Mouse (Mus musculus) layer of hippocampus, postnatal 36 days (tissue): ENCODE results near the gene Spon1. TPM values are rescaled to one million over a fixed set of nuclear protein-coding genes. Genes with fewer than 3 reads are reported as not detected.

Experiments
- DNase-seq, 2 experiments: peaks; one replicate each; pipeline ENCODE4 v3.0.0; 2022
- total RNA-seq, 2 experiments: library from RNA; stranded (reverse); gene quantifications; 2 replicates each; pipeline ENCODE4 v1.2.3; 2021

The Spon1 gene
- total RNA-seq, 2 experiments from 2014 or later = 65.4 to 66.9 TPM

GRCm38 (mm10) chr7:113904348-113904895, 138.6 kb downstream of the Spon1 start:
- no peak for DNase-seq

DNA sequence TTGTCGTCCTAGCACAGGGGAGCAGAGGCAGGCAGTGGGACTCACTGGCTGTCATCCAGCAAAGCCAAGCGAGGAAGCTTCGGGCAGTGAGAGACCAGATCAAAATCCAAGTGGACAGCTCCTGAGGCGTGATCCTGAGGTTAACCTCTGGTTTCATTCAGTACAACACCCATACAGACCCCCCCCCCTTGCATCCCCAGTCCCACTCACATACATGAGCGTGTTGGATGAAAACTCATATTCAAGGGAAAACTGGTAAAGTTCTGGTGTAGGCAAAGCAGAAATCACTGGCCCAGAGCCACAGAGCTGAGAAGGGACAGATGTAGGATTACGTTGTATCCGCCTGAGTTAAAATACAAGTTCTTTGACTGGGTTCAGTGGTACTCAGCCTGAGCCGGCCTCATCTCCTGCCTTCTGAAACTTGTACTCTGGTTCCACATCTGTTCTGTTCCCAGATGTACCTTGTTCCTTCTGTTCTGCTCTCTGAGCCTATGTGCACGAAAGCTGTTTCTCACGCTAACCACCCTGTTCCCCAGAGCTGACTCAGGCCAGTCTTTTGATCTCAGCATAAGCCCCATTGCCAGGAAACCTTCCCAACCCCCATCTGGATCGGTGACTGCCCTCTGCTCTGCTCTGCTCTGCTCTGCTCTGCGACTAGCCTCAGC, 143.5 kb downstream of the Spon1 start:
- DNase-seq = peak; percentile 29 to 32

- no peak for DNase-seq
These were observed 145.1 kb downstream of the Spon1 start for GRCm38 (mm10) chr7:113910856-113911255.

DNA sequence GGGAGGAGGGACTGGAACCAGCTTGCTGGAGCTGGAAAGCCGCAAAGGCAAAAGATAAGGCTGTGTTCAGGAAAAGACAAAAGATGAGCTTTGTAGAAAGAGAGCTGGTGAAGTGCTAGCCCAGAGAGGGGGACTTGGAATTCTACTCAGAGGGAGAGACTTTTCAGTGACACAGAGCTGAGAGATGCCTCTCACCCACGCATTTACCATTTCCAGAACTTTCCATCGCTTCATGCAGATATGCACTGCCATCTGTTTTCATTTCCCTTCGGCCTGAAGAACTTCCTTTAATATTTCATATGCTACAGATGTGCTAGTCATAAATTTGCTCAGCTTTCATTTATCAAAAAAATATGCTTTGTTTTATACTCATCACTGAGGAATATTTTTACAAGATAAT, 150.1 kb downstream of the Spon1 start:
- DNase-seq = peak in 1 of 2 experiments; percentile 6

- DNase-seq = peak; percentile 14 to 26
These were observed 153.1 kb downstream of the Spon1 start for GRCm38 (mm10) chr7:113918916-113919315.

- DNase-seq = peak in 1 of 2 experiments; percentile 23
These were observed 153.7 kb downstream of the Spon1 start for GRCm38 (mm10) chr7:113919505-113919904.

DNA sequence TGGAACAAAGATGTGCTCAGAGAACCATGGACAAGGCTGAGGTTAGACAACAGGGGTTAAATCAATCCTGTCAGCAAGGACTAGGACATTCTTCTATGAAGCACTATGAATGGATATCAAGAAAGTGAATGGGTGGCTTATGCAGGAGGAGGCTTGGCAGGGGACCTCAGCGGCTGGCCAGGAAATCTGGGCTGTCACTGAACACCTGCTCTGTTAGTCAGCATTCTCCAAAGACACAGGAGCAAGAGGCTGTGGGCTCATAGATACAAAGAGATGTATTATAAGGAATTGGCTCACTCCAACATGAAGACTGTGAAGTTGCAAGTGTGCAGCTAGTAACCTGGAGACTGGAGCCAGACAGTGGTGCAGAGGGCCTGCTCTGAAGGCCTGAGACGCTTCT, 154.3 kb downstream of the Spon1 start:
- DNase-seq = peak; percentile 41 to 42

DNA sequence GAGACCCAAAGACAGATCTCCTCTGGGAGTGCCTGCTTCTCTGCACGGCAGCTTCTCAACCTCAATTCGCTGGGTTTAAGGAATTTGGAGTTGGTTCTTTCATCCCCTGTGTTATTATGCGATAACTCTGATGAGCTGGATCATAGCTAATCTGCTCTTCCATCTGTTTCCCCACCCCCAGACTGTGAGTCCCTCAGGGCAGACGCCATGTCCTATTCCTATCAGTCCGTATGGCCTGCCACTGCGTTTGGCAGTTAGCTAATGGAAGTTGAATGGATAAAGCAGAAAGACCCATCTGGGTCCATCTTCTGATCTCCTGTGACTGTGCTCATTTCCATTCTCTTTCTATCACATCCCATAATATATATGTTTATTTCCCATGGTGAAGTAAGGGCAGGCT, 158.8 kb downstream of the Spon1 start:
- DNase-seq = peak; percentile 54 to 66

DNA sequence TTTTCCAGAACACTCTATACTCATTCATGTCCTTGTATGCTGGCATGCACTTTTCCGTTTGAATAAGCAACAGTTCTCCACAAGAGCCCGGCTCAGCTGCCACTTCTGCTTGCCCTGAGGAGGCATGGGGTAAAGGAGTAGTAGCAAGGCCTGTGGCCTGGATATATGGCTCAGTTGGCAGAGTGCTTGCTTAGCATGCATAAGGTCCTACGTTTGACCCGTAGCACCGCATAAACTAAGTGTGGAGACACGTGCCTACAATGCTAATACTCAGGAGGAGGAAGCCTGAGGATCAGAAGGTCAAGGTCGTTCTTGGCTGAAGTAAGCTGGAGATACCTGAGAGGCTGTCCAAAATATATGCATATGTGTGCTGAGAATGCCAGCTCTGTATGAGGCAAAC, 185.1 kb downstream of the Spon1 start:
- no peak for DNase-seq

- no peak for DNase-seq
These were observed 189.6 kb downstream of the Spon1 start for GRCm38 (mm10) chr7:113955431-113955830.

DNA sequence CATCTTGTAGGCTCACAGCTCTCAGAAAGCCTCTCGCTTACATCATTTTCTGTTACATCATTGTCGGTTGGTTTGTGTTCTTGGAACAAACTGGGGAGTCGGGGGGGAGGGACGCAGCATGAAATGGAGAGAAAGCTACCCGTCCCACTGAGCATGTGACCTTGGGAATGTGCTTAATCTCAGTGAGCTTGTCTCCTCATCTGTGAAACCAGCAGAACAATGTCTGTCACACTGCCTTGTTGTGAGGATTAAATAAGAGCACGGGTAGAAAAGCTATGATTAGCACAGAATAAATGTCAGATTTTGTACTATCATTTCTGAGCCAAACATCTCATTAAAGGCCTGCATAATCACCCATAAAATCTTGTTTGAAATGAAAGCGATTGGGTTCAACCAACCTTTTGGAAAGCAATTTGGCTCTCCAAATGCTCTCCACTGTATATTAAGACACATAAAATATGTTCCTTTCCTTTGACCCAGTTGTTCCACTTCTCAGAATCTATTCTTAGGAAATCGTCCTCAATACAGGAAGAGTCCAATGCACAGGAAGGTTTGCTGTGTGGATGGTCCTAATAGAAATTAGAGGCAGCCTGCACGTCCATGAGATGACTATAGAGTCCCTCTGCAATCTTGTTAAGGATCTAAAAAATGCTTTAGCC, 195.2 kb downstream of the Spon1 start:
- DNase-seq = no peak

GRCm38 (mm10) chr7:113961500-113961895, 195.7 kb downstream of the Spon1 start:
- DNase-seq = peak; percentile 15 to 31

DNA sequence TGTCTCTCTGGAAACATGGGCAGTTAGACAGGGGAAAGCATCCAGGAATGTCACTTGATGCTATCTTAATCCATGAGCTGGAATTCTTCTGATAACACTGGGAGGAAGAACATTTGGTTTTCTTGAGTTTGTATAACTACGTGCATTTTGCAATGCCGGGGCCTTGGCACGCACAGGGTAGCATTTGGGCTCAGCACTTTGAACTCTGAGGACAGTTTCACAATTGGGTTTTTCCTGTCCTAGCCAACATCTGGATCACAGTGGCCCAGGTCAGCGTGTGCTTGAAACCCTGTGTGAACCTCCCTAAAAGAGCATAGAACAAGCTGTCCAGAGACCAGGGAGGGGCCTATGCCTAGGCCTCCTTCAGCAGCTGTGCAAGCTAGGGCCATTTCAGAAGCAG, 196.3 kb downstream of the Spon1 start:
- no peak for DNase-seq

- no peak for DNase-seq
These were observed 198.0 kb downstream of the Spon1 start for GRCm38 (mm10) chr7:113963766-113964165.

DNA sequence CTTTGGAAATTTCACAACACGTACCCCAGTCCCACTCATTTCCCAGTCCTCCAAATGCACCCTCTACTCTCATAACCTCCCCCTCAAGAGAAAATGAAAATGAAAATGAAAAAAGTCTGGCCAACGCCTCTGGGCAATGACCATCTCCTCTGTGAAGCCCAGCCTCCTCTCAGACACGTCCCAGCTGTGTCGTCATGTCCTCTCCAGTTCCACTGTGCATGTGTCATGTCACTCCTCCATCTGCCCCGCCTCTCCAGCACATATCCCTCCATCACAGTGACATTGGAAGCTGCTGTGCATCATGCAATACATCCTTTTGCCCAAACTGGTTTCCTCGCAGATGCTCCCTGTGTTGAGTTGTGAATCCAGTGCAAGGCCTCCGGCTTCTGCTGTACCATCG, 199.8 kb downstream of the Spon1 start:
- DNase-seq = no peak

DNA sequence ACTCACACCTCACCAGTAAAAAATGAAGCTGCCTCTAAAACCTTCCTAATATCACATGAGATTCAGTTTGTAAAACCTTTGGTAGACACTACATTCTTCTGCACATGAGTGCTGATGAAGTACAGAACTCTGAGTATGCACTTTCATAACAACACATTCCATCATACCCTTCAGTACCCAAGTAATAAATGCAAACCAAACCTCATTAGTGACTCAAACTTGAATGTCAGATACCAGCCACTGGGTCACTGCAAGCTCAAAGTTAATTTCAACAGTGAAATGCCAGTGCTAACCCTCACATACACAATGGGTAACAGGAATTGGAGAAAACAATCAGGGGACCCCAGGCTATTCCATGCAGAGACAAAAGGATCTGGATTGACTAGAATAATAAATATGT, 203.4 kb downstream of the Spon1 start:
- DNase-seq = no peak

DNA sequence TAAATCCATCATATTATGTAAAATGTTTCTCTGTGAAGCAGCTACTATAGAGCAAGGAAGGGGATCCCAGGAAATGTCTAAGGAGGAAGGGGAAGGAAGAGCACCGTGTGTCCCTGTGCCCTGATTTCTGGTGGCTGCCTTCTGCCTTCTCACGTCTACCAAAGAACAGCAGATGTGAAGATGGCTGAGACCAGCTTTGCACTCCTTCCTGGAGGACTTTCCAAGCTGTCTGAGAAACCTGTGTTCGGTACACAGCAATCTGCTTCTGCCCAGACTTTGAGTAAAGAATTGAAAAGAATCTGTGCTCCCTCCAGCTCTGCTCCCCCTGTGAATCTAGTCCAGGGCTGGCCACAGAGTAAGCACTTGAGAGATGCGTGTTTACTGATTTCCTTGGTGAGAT, 206.7 kb downstream of the Spon1 start:
- peak; percentile 16 to 39 for DNase-seq

DNA sequence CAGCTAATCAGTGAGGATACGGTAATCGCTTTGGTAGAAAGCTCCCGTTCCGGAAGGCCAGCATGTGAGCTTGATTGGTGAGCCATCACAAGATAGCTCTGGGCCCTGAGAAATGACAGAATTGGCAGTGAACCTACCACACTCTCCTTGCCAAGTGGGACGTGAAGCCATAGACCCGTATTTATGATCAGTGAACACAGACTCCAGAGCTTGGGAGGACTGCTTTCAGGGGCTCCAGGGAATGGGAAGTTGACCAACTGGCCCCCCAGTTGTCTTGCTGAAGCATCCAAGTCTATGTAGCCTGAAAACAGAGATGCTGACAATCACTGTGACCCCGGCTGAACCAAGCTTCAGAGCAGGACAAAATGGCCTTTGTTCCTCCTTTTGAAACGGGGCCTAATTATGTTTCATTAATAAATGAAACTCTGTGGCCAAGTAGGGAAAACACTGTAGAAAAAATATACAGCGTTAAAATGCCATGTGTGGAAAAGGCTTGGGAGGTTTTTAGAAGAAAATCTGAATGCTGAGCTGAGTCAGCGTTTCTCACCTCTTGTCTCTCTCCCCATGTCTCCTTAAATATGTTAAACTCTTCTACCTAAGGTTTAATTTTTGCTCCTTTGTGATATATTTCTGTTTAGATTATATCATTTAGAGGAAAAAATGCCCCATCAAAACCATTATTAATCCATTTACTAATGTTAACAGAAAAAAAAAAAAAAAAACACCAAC, 220.8 kb downstream of the Spon1 start:
- no peak for DNase-seq

GRCm38 (mm10) chr7:113988156-113988555, 222.4 kb downstream of the Spon1 start:
- DNase-seq = no peak

GRCm38 (mm10) chr7:113997675-113998354, 232.0 kb downstream of the Spon1 start:
- no peak for DNase-seq

- DNase-seq = no peak
These were observed 238.4 kb downstream of the Spon1 start for GRCm38 (mm10) chr7:114004171-114004570.

GRCm38 (mm10) chr7:114005499-114005898, 239.7 kb downstream of the Spon1 start:
- no peak for DNase-seq

DNA sequence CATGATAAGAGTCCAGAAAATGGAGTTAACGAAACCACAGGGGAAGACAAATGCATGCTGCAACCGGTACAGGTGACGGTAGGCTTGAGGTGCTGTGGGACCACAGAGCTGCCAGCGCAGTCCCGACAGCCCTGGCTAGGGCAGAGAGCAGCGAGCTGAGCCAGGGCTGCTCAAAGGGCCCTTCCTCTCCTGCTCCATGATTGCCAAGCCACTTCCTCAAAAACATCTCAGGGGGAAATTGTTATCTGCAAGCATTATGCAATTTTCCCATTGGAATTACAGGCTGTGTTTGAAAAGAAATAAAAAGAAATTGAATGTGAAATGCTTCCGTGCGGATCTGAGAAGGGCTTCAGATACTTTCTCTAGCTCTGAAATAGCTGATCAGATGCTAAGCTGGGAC, 240.7 kb downstream of the Spon1 start:
- DNase-seq = no peak
